Mouse (Mus musculus) cerebellum, postnatal 4 days (tissue): ENCODE results near the gene 4930524J08Rik.
A peak's percentile ranks its signal among the peaks of the same experiment; 100 is the strongest.

Source experiments
- DNase-seq, 2 experiments: peaks; one replicate each; pipeline ENCODE4 v3.0.0; 2022; ENCODE audit warnings: low spot score in 2 of 2, mixed read lengths in 1 of 2

4930524J08Rik gene

DNA sequence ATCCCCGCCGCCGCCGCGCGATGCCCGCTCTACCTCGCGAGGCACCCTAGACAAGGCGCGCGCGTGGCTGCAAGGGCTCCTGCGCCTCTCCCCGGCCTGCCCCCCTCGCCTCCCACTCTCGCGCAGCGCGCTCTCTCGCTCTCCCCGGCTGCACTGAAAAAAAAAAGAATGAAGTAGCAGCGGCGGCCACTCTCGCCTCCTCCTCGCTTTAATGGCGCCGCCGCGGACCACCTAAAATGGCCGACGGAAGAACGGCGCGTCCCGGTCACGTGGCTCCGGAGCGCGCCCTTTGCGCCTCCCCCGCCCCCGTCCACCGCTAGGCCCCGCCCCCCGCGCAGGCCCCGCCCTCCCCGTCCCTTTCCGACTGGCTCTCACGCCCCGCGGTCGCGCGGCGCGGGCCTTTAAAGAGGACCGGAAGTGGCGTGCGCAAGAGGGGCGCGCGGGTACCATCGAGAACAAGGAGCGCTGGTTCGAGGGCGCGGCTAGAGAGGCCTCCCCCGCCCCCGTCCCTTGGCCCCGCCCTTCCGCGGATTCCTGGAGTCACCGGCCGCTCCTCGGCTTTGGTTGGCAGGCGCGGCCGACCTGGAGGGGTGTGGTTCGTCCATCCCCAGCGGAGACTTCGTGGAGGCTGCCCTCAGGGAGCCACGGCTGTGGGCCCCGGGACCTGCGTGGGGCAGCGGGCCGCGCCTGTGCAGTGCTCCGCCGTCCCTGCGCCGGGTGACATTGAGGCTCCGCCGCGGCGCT is at the start of gene 4930524J08Rik, which contains the start of gene Hnrnpd:
TSS of gene 4930524J08Rik (plus strand) at position 363 of the 744 bp plus-strand sequence.
TSS of gene Hnrnpd (minus strand) at position 240 of the 744 bp plus-strand sequence.
- DNase-seq, result peak; percentile 77 to 94

DNA sequence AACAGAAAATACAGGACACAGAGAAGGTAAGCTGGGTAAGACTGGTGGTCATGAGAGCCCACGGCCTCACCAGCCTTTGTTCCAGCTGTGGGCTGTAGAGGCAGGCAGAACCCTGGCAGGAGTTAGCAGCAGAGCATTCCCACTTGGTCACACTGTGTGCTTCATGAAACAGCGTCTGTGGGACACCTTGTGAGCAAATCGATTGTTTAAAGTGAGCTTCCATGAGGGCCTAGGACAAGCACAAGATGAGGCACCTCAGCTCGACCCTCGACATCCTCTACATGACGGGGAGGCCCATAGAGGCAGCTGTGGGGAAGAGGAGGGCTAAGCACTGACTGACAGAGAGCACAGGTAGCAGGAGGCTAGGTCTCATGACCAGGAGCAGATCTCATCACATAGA is 47.0 kb upstream of the 4930524J08Rik start:
- no peak for DNase-seq

DNA sequence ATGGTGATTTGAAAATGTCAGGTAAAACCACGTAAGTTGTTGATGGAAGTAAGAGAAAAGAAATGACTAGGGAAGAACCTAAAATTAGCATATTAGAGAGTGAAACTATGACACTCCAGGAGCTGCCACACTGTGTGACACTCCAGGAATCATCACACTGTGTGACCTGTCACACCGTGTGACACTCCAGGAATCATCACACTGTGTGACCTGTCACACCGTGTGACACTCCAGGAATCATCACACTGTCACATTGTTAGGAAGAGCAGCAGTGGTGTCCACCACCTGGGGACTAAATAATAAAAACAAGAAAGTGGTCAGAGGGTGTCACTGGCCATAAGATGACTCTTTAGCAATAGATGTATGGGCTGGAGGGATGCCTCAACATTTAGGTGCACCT is 39.4 kb upstream of the 4930524J08Rik start:
- no peak for DNase-seq

DNA sequence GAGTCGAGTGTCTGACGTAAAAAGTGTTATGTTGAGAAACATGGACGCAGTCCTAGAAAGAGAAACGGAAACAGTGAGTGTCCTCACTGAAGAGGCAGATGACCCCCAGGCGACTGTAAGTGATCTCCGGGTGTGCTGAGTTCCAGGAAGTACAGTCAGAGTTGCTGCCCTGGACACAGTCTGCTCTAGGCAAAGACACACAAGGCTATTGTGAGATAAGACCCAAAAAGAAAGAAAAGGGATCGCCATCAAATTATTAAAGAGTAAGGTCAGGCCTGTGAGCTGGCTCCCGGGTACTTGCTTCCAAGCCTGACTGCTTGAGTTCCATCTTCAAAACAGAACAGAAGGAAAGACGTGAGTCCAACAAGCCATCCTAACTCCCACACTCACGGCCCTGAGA is 37.6 kb upstream of the 4930524J08Rik start:
- DNase-seq, result no peak

DNA sequence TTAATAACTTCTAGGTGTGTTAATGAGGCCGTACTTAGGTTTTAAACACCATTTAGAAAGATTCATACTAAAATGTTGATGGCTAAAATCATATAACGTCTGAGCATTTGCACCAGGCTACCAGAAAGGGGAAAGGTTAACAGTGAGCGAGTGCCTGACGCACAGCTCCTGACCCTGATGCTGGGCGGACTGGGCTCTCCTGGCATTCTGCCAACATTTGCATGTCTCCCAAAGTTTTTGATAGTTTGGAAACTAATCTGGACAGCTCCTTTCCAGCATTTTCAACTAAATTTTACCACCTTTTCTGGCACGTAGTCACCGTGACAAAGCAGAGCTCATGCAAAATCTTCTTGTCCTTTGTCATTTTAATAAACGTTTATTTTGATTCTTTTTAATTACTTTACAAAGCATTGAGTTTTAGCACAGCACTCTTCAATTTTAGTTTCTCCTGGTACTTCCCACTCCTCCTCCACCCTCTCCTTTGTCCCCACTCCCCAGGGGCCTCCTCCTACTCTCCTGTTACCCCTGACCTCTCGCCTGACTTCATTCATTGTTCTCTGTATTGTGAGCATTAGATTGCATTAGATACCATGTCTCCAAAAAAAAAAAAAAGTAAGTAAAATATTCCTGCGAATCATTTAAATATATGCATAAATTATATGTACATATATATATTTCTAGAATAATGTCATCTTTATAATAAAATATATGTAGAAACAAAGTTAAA is 36.9 kb upstream of the 4930524J08Rik start:
- peak in 1 of 2 experiments; percentile 12 for DNase-seq

DNA sequence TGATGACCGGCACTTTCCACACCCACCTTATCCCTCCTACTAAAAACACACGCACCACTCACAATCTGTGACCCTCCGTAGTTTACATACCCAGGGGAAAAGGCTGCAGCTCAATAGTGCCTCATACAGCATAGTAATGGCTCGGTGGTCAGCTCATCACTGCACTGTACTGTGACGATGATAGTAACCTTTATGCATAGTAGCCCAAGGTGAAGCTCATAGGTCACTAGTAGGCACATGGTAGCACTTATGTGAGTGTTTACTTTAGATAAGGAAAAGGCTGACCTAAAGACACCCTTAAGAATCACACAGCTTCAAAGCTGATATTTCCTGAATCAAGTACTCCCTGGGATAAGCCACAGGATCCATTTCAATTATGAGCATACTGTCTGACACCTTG is 26.3 kb upstream of the 4930524J08Rik start:
- no peak for DNase-seq

DNA sequence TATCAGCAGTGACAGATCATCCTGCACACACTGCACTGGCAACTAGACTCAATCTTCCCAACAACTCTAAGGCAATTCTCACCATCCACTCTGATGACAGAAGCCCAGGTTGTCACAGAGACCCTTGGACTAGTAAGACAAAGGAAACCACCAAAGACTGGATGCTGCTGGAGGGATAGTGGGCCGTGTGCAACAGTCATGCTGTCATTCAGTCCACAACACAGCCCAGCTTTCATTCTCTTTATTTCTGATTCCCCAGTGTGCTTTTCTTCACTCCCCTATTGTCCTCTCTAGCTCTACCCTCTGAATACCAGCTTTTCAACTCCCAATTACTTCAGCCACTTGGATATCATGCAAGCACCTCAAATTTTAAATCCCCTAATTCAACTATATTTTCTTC is 25.0 kb upstream of the 4930524J08Rik start:
- no peak for DNase-seq

DNA sequence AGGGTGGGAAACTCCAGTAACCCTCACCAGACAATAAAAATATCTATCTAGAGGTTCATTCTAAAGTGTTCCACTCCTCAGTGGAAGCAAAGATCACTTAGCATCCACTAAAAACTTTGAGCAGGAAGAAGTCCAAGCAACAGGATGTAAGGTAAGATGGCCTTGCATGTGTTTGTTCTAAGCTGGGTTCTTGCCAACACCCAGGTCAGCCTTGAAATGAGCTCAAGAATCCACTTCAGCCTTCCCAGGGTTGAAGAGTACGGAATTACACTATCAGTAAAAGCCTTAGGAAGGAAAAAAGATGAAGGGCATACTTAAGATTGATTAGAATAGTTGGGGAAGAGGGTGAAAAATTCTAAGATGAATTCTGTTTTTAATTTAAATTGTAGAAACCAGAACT is 20.2 kb upstream of the 4930524J08Rik start:
- no peak for DNase-seq

DNA sequence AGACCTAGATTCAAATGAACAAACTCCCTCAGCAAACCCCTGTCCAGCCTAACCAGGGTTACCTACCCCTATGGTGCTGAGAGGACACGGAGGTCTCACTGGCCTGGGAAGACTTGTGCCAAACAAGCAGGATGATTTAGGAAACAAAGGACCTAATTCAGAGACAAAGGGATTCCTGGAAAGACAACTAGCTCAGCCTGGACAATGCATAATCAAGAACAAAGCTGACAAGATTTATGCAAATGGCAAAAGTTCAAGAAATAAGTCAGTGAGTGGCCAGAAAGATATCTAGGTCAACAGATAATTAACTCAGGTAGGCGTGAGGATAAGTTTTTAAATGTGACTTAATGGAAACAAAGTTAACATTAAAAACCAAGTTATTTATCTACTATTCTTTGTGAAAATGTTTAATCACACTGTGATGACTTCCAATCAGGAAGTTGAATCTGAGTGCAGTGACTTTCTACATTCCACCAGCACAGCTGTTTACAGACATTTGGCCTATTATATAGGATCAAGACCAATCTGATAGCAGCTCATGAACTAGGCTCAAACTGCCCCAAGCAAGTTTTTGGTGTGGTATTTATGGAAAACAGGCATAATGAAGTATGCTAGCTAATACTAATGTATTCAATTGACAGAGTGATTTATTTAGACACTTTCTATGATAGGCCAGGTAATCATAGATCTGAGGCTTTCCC is 19.5 kb upstream of the 4930524J08Rik start:
- DNase-seq, result no peak

DNA sequence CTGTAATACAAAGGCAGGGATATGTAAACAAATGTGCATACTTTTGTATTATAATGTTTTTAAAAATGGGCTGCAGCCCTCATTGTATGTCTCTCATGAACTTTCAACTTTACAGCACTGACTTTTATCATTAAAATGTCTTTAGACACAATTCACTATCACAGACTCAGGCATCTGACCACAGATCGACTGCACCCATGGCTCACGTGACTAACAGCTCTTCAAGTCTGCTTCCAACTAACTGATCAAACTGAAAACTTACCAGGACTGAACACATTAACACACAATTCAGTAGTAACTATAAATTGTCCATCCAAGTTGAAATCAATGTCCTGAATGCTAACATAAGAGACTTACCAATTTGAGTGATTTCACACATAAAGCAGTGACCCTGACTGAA is 18.9 kb upstream of the 4930524J08Rik start:
- DNase-seq, result no peak

DNA sequence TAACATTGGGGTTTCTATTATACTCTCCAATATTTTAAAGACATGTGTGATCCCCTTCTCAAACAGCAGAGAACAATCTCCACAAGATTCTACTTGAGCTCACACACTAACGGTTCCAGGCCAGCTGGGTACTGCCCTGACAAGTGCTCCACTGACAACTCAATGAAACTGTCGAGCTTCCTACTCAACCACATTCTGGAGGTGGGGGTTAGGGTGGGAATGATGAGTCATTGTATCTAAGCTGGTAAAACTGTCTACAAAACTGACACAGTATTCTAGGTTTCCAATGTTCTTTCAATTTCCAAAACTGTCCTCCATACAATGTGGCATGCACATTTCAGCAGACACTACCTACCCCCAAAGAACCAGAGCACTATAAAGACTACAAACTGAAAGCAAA is 4.9 kb upstream of the 4930524J08Rik start:
- DNase-seq, result no peak

DNA sequence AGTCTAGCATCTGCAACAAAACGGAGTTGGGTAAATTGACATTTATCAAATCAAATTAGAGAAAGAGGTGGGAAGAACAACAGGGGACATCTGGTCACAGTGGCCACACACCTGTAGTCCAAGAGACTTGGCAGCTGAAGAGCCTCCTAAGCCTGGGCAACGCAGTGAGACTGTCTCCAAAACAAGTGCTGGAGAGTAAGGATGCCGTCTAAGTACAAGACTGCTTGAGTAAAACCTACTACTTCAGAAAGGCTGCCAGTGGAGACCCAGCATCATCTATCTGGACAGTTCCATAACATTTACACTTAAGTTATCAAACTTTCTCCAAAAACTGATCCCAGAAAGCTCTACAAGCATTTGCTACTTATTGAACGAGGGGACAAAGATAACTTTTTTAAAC is 3.8 kb upstream of the 4930524J08Rik start:
- DNase-seq, result no peak

DNA sequence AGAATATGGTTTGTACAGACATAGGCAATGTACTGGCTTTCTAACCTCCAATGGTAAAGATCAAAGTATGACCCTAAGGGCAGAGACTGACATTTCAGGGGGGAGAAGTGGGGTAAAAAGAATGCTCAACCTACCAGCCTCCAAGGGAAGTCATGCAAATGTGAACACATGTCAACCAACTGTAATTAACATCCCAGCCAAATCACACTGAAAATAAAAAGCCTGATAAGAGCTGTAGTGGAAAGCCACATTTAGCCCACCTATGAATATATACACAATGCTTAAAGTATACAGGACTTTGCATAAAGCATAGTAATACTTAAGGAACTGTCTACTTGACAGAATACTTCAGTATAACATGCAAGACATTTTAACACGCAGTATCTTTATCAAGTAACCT is 3.1 kb upstream of the 4930524J08Rik start:
- no peak for DNase-seq

DNA sequence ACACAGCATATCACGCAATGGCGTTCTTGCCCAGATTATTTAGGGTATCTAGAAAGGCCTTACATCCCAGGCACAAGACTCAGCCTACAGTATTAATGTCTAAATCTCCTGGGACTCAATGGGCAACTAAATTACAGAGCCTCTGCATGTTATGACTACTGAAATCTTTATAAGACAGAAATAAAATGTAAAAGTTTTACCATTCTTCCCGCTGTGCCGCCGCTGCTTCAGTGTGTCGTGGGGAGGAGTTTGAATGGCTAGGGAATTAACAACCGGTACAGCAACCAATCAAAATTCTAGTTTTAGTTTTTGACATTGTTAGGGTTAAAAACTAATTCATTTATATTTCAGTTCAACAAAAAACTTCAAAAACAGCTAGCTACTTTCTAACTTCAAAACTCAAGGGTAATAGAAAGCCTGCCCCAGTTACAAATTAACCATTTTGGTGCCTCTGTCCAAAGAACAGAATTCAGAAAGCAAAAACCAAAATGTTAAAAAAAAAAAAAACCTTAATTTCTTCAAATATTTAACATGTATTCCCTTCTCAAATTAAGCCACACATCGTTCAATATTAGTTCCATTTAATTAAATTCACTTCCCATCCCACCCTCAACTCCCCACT is 2.4 kb upstream of the 4930524J08Rik start:
- no peak for DNase-seq

DNA sequence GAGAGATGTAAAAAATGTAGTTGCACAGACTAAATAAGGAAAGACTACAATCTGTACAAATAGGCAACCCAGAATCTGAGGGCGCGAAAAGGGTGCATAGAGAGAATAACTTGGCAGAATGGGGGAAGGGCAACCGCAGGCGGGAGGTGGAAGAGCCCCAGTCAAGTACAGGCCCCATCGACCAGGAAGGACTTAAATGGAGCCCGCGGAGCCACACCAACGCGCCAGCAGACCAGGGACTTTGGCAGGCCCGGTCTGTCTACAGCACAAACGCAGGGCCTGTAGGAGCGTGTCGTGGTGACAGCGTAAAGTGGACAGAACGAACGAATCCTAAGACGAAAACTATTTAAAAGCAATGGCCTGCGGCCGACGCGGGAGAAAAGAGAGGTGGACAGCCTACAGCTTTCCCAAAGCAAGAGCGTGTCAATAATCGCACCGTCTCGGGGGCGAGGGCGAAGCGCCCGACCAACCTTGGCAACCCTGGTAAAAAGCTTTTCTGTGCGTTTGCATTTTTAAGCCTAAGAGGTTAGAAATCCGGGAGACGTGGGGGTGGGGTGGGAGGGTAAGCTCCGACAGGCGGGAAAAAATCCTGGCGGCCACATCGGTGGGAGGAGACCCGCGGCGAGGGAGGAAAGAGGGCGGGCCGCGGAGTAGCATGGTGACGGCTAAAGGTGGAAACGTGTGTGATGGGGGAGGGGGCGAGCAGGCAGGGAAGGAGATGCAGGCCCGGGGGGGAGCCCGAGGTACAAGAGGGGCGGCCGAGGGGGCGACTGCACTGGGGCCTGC is 1.2 kb upstream of the 4930524J08Rik start:
- DNase-seq, result peak; percentile 53 to 76

DNA sequence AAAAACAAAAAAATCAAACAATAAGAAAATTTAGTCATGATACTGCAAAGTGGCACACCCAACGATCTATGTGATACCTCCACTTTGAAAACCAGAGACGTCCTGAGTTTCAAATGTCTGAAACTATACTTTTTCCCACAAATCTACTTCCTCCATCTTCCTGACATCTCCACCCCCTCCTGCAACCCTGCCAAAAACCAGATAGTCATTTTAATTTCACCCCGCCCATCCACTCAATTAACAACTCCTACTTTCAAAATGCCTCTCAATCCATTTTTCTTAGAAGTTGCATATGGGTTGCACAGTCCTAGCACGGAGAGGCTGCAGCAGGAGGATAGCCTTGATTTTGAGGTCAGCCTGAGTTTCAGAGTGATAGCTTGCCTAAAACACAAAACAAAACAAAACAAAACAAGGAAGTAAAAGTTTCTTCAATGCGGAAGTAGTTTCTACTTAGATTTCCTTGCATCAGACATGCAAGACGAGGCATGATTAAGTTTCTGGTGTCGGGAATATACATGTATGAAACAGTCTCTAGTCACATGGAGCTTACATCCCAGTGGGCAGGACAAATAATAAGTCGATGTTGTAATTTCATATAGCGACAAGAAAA is 4.7 kb downstream of the 4930524J08Rik start:
- DNase-seq, result no peak

DNA sequence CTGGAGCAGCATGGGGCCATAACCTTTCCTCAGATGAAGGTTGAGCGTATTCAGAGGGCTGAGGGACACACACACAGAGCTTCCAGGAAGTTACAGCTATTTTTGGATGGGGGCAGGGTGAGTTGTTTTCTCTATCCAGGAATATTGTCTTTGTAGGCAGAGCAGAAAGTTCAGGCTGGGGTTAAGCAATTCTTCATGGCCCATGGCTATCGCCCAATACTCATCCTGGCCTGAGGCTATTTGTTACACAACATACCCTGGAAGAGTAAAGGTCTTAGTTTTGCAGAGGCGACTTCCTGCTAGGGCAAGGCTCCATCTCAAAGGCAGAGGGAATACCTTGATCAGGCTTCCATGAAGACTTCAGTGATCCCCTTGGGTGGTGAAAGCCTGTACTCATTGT is 15.3 kb downstream of the 4930524J08Rik start:
- DNase-seq, result no peak

DNA sequence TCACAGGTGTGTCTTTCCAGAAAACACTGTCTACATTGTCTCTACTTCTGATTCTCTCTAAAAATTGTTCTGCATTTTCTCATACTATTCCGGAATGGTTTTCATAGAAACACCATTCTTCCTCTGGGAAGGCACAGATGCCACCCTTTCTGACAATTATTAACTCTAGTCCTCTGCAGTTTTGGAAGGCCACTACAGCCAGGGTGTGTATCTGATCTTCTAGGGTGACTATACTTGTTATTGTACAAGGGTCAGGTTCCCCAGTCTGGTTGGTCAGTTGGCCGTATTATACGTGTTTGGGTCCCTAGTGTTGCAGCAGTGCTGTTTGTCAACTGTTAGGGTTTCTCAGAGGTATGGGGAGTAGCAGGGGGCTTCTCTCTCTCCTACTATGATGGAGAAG is 15.8 kb downstream of the 4930524J08Rik start:
- DNase-seq, result no peak

DNA sequence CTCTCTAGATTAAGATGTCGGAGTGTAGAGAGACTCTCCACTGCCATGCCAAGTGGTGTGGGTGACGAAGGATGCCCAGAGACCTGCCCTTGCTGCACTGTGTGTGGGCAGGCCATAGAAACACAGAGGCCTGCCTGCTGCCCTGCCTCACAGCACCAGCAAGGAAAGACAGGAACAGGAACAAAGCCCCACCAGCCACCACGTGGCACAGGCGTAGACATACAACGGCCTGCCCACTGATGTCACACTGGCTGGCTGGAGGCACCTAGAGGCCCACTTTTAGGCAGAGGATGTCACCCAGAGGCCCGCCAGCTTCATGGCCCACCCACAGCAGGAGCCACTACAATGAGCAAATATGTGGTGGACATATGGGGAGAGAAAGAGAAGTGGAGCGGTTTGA is 21.2 kb downstream of the 4930524J08Rik start:
- no peak for DNase-seq

DNA sequence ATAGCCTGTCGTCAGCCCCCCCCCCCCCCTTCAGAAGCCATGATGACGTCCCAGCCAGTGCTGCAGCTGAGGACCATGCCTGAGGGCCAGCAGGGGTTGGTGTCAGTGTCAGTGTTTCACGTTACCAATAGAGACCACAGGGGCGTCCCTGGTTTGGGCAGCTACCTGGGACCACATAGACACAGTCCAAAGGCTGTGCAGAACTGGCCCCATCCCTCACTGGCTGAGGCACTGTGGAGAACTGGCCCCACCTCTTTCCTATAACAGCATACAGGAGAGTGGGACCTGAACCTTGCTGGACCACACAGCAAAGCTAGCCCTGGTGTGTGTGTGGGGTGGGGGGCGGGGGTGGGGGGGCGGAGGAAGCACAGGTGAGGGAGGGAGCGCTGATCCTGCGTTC is 21.6 kb downstream of the 4930524J08Rik start:
- no peak for DNase-seq

DNA sequence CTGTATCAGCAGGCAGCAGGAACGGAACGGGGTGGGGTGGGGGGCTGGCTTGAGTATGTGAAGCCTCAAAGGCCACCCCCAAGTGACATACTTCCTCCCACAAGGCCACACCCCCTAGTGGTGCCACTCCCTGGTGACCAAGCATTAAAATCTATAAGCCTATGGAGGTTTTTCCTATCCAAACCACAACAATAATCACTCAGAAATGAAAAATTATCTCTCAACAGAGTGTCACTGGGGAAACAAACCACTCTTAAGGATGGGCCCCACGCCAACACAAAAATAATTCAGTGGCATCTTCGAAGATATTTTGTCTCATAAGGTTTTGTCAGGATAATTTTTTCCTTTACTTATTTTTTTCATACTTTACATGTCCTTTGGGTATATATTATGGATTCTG is 25.0 kb downstream of the 4930524J08Rik start:
- DNase-seq, result no peak
